Mouse (Mus musculus): ENCODE measurements at regions not wholly inside any gene's neighbourhood (a gene's known extent, or its start where the extent isn't known, plus 50 kb on each side); places are given as distances from the start of the nearest gene placed in this dataset.
A peak's percentile ranks its signal among the peaks of the same experiment; 100 is the strongest.

- DNase-seq (ENCODE audit: extremely low read depth, low read depth): no peak
These were observed 147.3 kb downstream of the Dmac1 start for GRCm38 (mm10) chr4:75130757-75131156.

GRCm38 (mm10) chr4:75115887-75116286 lies 162.2 kb downstream of the Dmac1 start:
- no peak for DNase-seq (ENCODE audit: extremely low read depth, low read depth)

- DNase-seq (ENCODE audit: extremely low read depth, low read depth): no peak
These were observed 162.8 kb downstream of the Dmac1 start for GRCm38 (mm10) chr4:75115346-75115745.

- no peak for DNase-seq (ENCODE audit: extremely low read depth, low read depth)
These were observed 212.3 kb downstream of the Dmac1 start for GRCm38 (mm10) chr4:75065782-75066181.

- DNase-seq (ENCODE audit: extremely low read depth, low read depth): peak; percentile 39
These were observed 214.8 kb downstream of the Dmac1 start for GRCm38 (mm10) chr4:75063275-75063674.

- DNase-seq (ENCODE audit: extremely low read depth, low read depth): no peak
These were observed 234.6 kb downstream of the Dmac1 start for GRCm38 (mm10) chr4:75043510-75043909.

GRCm38 (mm10) chr4:75042640-75043039 lies 235.5 kb downstream of the Dmac1 start:
- DNase-seq (ENCODE audit: extremely low read depth, low read depth): no peak

- peak; percentile 63 for DNase-seq (ENCODE audit: extremely low read depth, low read depth)
These were observed 236.1 kb downstream of the Dmac1 start for GRCm38 (mm10) chr4:75041930-75042579.

Measured in MEL-GATA-1-ER (cell line).